Comparison of ENCODE assay signal across 14 mouse cellular contexts in the genomic region with DNA sequence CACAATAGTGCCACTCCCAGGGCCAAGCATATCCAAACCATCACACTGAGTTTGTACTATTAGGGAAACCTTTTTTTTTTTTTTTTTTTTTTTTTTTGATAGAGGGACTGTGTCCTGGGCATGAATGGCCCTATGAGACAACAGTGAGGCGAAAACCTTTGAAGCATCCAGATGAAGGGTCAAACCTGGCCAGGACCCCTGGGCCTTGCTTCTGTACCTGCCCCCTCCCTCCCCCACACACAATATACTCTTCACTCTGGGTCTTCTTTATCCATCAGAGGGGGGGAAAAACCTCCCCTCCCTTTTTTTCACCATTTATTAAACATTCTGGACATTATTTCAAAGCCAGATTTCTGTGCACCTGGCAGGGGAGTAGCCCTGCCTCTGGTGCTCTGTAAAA.
DNase-seq lines count a peak whose midpoint lies in the region; ATAC-seq and TF ChIP-seq lines count a peak whose summit lies in the region.
"Had no signal": no experiment of that assay in that cellular context is flagged by ENCODE, and none has a peak within 500 bp of the region (broad histone marks: within the 10 kb centered on the region; RNA-seq: fewer than 3 reads in every experiment).

No protein-coding gene starts in this region.

- H3K9ac ChIP-seq in forebrain, embryonic 15.5 days (replicated peaks), result no peak overlapping the region
- peak overlapping the region; percentile 49; the same call in 1 of the 2 replicates for H3K9ac ChIP-seq in midbrain, embryonic 11.5 days (ENCODE audit: low read length)
- H3K9ac ChIP-seq in neural tube, embryonic 15.5 days (replicated peaks), result no peak overlapping the region
- H3K9ac ChIP-seq: lung, embryonic 14.5 days had no signal

- H3K4me3 ChIP-seq in layer of hippocampus, adult 2 months, result no peak overlapping the region
- H3K4me3 ChIP-seq in forebrain, embryonic 15.5 days, result no peak overlapping the region
- H3K4me3 ChIP-seq in midbrain, embryonic 11.5 days (ENCODE audit: low read depth, low read length), result no peak overlapping the region
- H3K4me3 ChIP-seq in neural tube, embryonic 15.5 days (replicated peaks), result no peak overlapping the region

- WGBS in forebrain, embryonic 15.5 days, result 57% methylated on average over 1 of the region's 1 CpGs
- 84% methylated on average over 1 of the region's 1 CpGs for WGBS in midbrain, embryonic 11.5 days
- 61% methylated on average over 1 of the region's 1 CpGs for WGBS in neural tube, embryonic 15.5 days

- H3K9me3 ChIP-seq in forebrain, embryonic 15.5 days, result no peaks in the 10 kb centered on the region
- H3K9me3 ChIP-seq in midbrain, embryonic 11.5 days (ENCODE audit: control insufficient read depth, low read length), result no peaks in the 10 kb centered on the region
- H3K9me3 ChIP-seq in neural tube, embryonic 15.5 days (replicated peaks), result no peaks in the 10 kb centered on the region

- no peaks in the 10 kb centered on the region for H3K27me3 ChIP-seq in forebrain, embryonic 15.5 days
- no peaks in the 10 kb centered on the region for H3K27me3 ChIP-seq in midbrain, embryonic 11.5 days (ENCODE audit: control insufficient read depth, insufficient read depth, low read length)
- no peaks in the 10 kb centered on the region for H3K27me3 ChIP-seq in neural tube, embryonic 15.5 days (replicated peaks)

- peak; percentile 39 for ATAC-seq in forebrain, embryonic 15.5 days (replicated peaks)
- peak; percentile 66 for ATAC-seq in midbrain, embryonic 11.5 days (ENCODE audit: low FRiP score)
- ATAC-seq in neural tube, embryonic 15.5 days (ENCODE audit: low FRiP score), result no peak

- H3K4me1 ChIP-seq in forebrain, embryonic 15.5 days, result peaks cover 28% of the 10 kb centered on the region
- H3K4me1 ChIP-seq in midbrain, embryonic 11.5 days (ENCODE audit: control insufficient read depth, insufficient read depth, low read length), result peaks cover 19% of the 10 kb centered on the region
- peaks cover 7% of the 10 kb centered on the region for H3K4me1 ChIP-seq in neural tube, embryonic 15.5 days

- no peak for TF ChIP-seq CTCF in layer of hippocampus, adult 2 months (conservative IDR thresholded peaks at IDR 0.05)

- no peak for DNase-seq in layer of hippocampus, adult 2 months (ENCODE audit: low spot score in 2 of 2)
- DNase-seq in layer of hippocampus, postnatal 36 days, result no peak
- DNase-seq in midbrain, embryonic 11.5 days (ENCODE audit: low spot score, missing footprints), result no peak
- DNase-seq in urinary bladder, postnatal 10 days (ENCODE audit: low spot score), result no peak
- DNase-seq in layer of hippocampus, adult 18-20 months (ENCODE audit: low spot score in 2 of 2), result no peak
- DNase-seq: adrenal gland, postnatal 14 days; cerebellum, postnatal 10 days; gastrocnemius, postnatal 36 days; lung, embryonic 14.5 days; retina, postnatal 1 day had no signal

- no peak overlapping the region for H3K4me2 ChIP-seq in forebrain, embryonic 15.5 days (replicated peaks)
- H3K4me2 ChIP-seq in midbrain, embryonic 11.5 days, result no peak overlapping the region
- no peak overlapping the region for H3K4me2 ChIP-seq in neural tube, embryonic 15.5 days
- H3K4me2 ChIP-seq: lung, embryonic 14.5 days had no signal

- peak overlapping the region; percentile 7; the same call in 1 of the 2 replicates for H3K27ac ChIP-seq in layer of hippocampus, adult 2 months
- H3K27ac ChIP-seq in forebrain, embryonic 15.5 days (replicated peaks), result peak overlapping the region; percentile 75
- H3K27ac ChIP-seq in midbrain, embryonic 11.5 days (ENCODE audit: low read depth, low read length), result peak overlapping the region; percentile 80
- H3K27ac ChIP-seq in neural tube, embryonic 15.5 days (replicated peaks), result peak overlapping the region; percentile 60
- H3K27ac ChIP-seq: kidney, postnatal 0 days; stomach, postnatal 0 days had no signal

- no peaks in the 10 kb centered on the region for H3K36me3 ChIP-seq in forebrain, embryonic 15.5 days
- no peaks in the 10 kb centered on the region for H3K36me3 ChIP-seq in midbrain, embryonic 11.5 days (ENCODE audit: control insufficient read depth, insufficient read depth, low read length)
- no peaks in the 10 kb centered on the region for H3K36me3 ChIP-seq in neural tube, embryonic 15.5 days

Comparison
In these comparisons a context has a peak if more than half of its experiments do, and no peak if none do; other contexts are left out.
1. H3K27ac ChIP-seq: peak in every context shown above with its lines; median percentile 80 in midbrain, embryonic 11.5 days; 75 in forebrain, embryonic 15.5 days; 60 in neural tube, embryonic 15.5 days; 7 in layer of hippocampus, adult 2 months.